Mouse (Mus musculus): ENCODE measurements around the gene Cfap54. TPM values are rescaled to one million over a fixed set of nuclear protein-coding genes. Genes with fewer than 3 reads are reported as not detected.
A peak's percentile ranks its signal among the peaks of the same experiment; 100 is the strongest.

Gene Cfap54
- total RNA-seq, 1 experiment, result 0.31 TPM

DNA sequence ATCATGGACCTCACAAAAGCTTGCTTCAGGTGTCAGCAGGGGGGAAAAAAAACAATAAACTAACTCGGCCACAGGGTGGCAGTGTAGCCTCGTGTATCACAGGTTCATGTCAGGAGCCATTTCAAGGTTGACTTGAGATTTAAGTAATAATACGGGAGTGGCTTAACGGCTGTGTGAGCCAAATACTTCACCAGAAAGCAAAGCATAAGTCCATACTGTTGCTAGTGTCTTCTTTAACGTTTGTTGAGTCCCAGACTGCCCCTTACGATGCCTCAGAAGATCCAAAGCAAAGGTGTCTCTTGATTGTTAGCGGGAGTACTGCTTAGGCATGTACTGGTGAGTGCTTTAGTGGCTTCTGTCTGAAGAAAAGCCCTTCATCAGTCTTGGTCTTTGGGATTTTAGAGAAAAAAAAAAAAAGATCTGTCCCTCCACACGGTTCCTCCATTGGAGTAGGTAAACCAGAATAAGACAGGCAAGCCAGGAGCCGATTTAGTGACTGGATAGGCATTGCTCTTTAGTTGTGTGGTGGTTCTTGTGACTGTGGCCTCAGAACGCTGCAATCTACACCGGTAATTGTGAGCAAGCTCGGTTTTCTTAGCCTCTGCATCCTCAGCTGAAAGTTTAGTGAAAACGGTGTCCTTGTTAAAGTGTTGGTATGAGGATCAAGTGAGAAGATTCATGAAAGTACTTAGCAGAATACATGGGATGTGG lies 30.2 kb downstream of the Cfap54 start:
- DNase-seq (ENCODE audit: low read depth, low spot score), result peak; percentile 72
- TF ChIP-seq CHD2 (IDR thresholded peaks at IDR 0.05; ENCODE audit: low read depth, low read length) (no peak), HCFC1 (IDR thresholded peaks at IDR 0.05; ENCODE audit: borderline replicate concordance, insufficient read depth, low read length) (no peak), ZC3H11A (IDR thresholded peaks at IDR 0.05; ENCODE audit: borderline replicate concordance, low read depth, low read length) (peak; percentile 84), MAFK (IDR thresholded peaks at IDR 0.05; ENCODE audit: insufficient read depth, low read depth, low read length) (no peak), ZNF384 (IDR thresholded peaks at IDR 0.05; ENCODE audit: low read depth, low read length) (peak; percentile 35; the same call in 1 of the 2 replicates)
- in situ Hi-C loops (cut with MboI; ENCODE audit: low sequenced_read_pairs in 2 of 2, unreplicated experiment in 2 of 2), result loop anchor here (25.0 kb wide), 3 partner anchors 361 to 761 kb away; partner anchors contain the start of gene Snrpf (in 1 of the 2)
- H3K4me3 ChIP-seq (ENCODE audit: insufficient read depth in 1 of 2, low read depth in 1 of 2, low read length in 2 of 2, poor library complexity in 1 of 2, severe bottlenecking in 1 of 2), result no peak overlapping the region
- no peaks in the 10 kb centered on the region for H3K4me1 ChIP-seq (ENCODE audit: control insufficient read depth in 2 of 2, insufficient read depth in 2 of 2, low read length in 2 of 2, poor library complexity in 1 of 2)
- no peaks in the 10 kb centered on the region for H3K36me3 ChIP-seq (ENCODE audit: control insufficient read depth, insufficient read depth, low read length, poor library complexity, severe bottlenecking)
- H3K27ac ChIP-seq (ENCODE audit: insufficient read depth, low read depth, low read length, poor library complexity, severe bottlenecking), result no peak overlapping the region
- no peak overlapping the region for H3K9ac ChIP-seq (ENCODE audit: insufficient read depth, low read depth, low read length, poor library complexity, severe bottlenecking)
- H3K9me3 ChIP-seq (ENCODE audit: control insufficient read depth, insufficient read depth, low read depth, low read length), result no peaks in the 10 kb centered on the region

GRCm38 (mm10) chr10:93050571-93050970 lies 30.8 kb downstream of the Cfap54 start:
- no peak for TF ChIP-seq MAFK (IDR thresholded peaks at IDR 0.05; ENCODE audit: insufficient read depth, low read depth, low read length)
- no peak for TF ChIP-seq HCFC1 (IDR thresholded peaks at IDR 0.05; ENCODE audit: borderline replicate concordance, insufficient read depth, low read length)
- no peak for TF ChIP-seq ZC3H11A (IDR thresholded peaks at IDR 0.05; ENCODE audit: borderline replicate concordance, low read depth, low read length)
- TF ChIP-seq CHD2 (IDR thresholded peaks at IDR 0.05; ENCODE audit: low read depth, low read length), result no peak
- no peak for TF ChIP-seq ZNF384 (IDR thresholded peaks at IDR 0.05; ENCODE audit: low read depth, low read length)
- H3K9ac ChIP-seq (ENCODE audit: insufficient read depth, low read depth, low read length, poor library complexity, severe bottlenecking), result no peak overlapping the region
- in situ Hi-C loops (cut with MboI; ENCODE audit: low sequenced_read_pairs in 2 of 2, unreplicated experiment in 2 of 2), result loop anchor here (25.0 kb wide), 3 partner anchors 362 to 762 kb away; partner anchors contain the start of gene Snrpf (in 1 of the 2)
- H3K4me1 ChIP-seq (ENCODE audit: control insufficient read depth in 2 of 2, insufficient read depth in 2 of 2, low read length in 2 of 2, poor library complexity in 1 of 2), result no peaks in the 10 kb centered on the region
- H3K27ac ChIP-seq (ENCODE audit: insufficient read depth, low read depth, low read length, poor library complexity, severe bottlenecking), result no peak overlapping the region
- DNase-seq (ENCODE audit: low read depth, low spot score), result no peak
- no peaks in the 10 kb centered on the region for H3K9me3 ChIP-seq (ENCODE audit: control insufficient read depth, insufficient read depth, low read depth, low read length)
- no peaks in the 10 kb centered on the region for H3K36me3 ChIP-seq (ENCODE audit: control insufficient read depth, insufficient read depth, low read length, poor library complexity, severe bottlenecking)
- no peak overlapping the region for H3K4me3 ChIP-seq (ENCODE audit: insufficient read depth in 1 of 2, low read depth in 1 of 2, low read length in 2 of 2, poor library complexity in 1 of 2, severe bottlenecking in 1 of 2)

GRCm38 (mm10) chr10:93043195-93043594 lies 38.2 kb downstream of the Cfap54 start:
- Histone ChIP-seq H3K27ac (ENCODE audit: insufficient read depth, low read depth, low read length, poor library complexity, severe bottlenecking) (no peak overlapping the region), H3K36me3 (ENCODE audit: control insufficient read depth, insufficient read depth, low read length, poor library complexity, severe bottlenecking) (no peaks in the 10 kb centered on the region), H3K4me1 (ENCODE audit: control insufficient read depth in 2 of 2, insufficient read depth in 2 of 2, low read length in 2 of 2, poor library complexity in 1 of 2) (no peaks in the 10 kb centered on the region), H3K9ac (ENCODE audit: insufficient read depth, low read depth, low read length, poor library complexity, severe bottlenecking) (no peak overlapping the region), H3K4me3 (ENCODE audit: insufficient read depth in 1 of 2, low read depth in 1 of 2, low read length in 2 of 2, poor library complexity in 1 of 2, severe bottlenecking in 1 of 2) (no peak overlapping the region), H3K9me3 (ENCODE audit: control insufficient read depth, insufficient read depth, low read depth, low read length) (no peaks in the 10 kb centered on the region)
- DNase-seq (ENCODE audit: low read depth, low spot score), result no peak
- in situ Hi-C loops (cut with MboI; ENCODE audit: low sequenced_read_pairs in 2 of 2, unreplicated experiment in 2 of 2), result no loop called here
- no peak for TF ChIP-seq HCFC1 (IDR thresholded peaks at IDR 0.05; ENCODE audit: borderline replicate concordance, insufficient read depth, low read length)
- TF ChIP-seq ZNF384 (IDR thresholded peaks at IDR 0.05; ENCODE audit: low read depth, low read length), result no peak
- no peak for TF ChIP-seq MAFK (IDR thresholded peaks at IDR 0.05; ENCODE audit: insufficient read depth, low read depth, low read length)
- TF ChIP-seq ZC3H11A (IDR thresholded peaks at IDR 0.05; ENCODE audit: borderline replicate concordance, low read depth, low read length), result no peak
- TF ChIP-seq CHD2 (IDR thresholded peaks at IDR 0.05; ENCODE audit: low read depth, low read length), result no peak

GRCm38 (mm10) chr10:93041850-93042249 lies 39.6 kb downstream of the Cfap54 start:
- Histone ChIP-seq H3K9me3 (ENCODE audit: control insufficient read depth, insufficient read depth, low read depth, low read length) (no peaks in the 10 kb centered on the region), H3K36me3 (ENCODE audit: control insufficient read depth, insufficient read depth, low read length, poor library complexity, severe bottlenecking) (no peaks in the 10 kb centered on the region), H3K4me3 (ENCODE audit: insufficient read depth in 1 of 2, low read depth in 1 of 2, low read length in 2 of 2, poor library complexity in 1 of 2, severe bottlenecking in 1 of 2) (no peak overlapping the region), H3K27ac (ENCODE audit: insufficient read depth, low read depth, low read length, poor library complexity, severe bottlenecking) (no peak overlapping the region), H3K4me1 (ENCODE audit: control insufficient read depth in 2 of 2, insufficient read depth in 2 of 2, low read length in 2 of 2, poor library complexity in 1 of 2) (no peaks in the 10 kb centered on the region), H3K9ac (ENCODE audit: insufficient read depth, low read depth, low read length, poor library complexity, severe bottlenecking) (no peak overlapping the region)
- TF ChIP-seq CHD2 (IDR thresholded peaks at IDR 0.05; ENCODE audit: low read depth, low read length) (no peak), MAFK (IDR thresholded peaks at IDR 0.05; ENCODE audit: insufficient read depth, low read depth, low read length) (no peak), HCFC1 (IDR thresholded peaks at IDR 0.05; ENCODE audit: borderline replicate concordance, insufficient read depth, low read length) (no peak), ZC3H11A (IDR thresholded peaks at IDR 0.05; ENCODE audit: borderline replicate concordance, low read depth, low read length) (no peak), ZNF384 (IDR thresholded peaks at IDR 0.05; ENCODE audit: low read depth, low read length) (no peak)
- in situ Hi-C loops (cut with MboI; ENCODE audit: low sequenced_read_pairs in 2 of 2, unreplicated experiment in 2 of 2), result no loop called here
- no peak for DNase-seq (ENCODE audit: low read depth, low spot score)
